Mouse (Mus musculus): ENCODE measurements around the gene Ppfibp1. TPM values are rescaled to one million over a fixed set of nuclear protein-coding genes. Genes with fewer than 3 reads are reported as not detected.

Gene Ppfibp1
- polyA plus RNA-seq (2011; ENCODE audit: insufficient read depth, insufficient read length, low replicate concordance, missing spikeins), result 9.3 and 15.5 TPM in 2 replicates

- H3K4me1 ChIP-seq (ENCODE audit: control insufficient read depth, insufficient read depth, low read length), result no peaks in the 10 kb centered on the region
- peak within 1 kb of the TSS; percentile 65; the same call in 1 of the 2 replicates for H3K27ac ChIP-seq (ENCODE audit: control insufficient read depth, insufficient read depth, low read depth, low read length, poor library complexity)
- TF ChIP-seq CTCF (IDR thresholded peaks at IDR 0.05; ENCODE audit: control insufficient read depth, insufficient read depth, low read length) (no peak), POLR2A (IDR thresholded peaks at IDR 0.05; ENCODE audit: borderline replicate concordance, control insufficient read depth, low read depth, low read length) (no peak)
- peak within 1 kb of the TSS; percentile 88 for H3K4me3 ChIP-seq (replicated peaks; ENCODE audit: control insufficient read depth, low read depth, low read length)
- under 1% methylated on average over 79 of the region's 80 CpGs for WGBS
Observed at GRCm38 (mm10) chr6:146887958-146888659, at the start of gene Ppfibp1. Ppfibp1 (plus strand) TSS chr6:146888487.

DNA sequence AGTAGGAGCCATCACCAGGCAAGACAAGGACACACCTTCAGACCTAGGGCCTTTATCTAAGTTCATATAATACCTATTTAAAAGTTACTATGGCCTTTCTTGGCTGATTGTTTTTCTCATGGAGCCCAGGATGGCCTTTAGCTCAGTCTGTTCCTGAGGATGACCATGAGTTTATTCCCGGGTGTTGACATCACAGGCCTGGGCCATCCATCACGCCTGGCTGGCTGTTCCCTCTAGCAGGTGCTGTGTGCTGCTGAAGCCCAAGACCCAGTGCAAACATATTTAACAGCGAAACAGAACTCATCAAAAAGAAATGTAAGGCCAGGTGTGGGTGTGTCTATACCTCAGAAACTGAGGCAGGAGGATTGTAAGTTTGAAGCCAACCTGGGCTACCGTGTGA, 49.4 kb upstream of the Ppfibp1 start:
- no peak overlapping the region for H3K4me3 ChIP-seq (replicated peaks; ENCODE audit: control insufficient read depth, low read depth, low read length)
- H3K27ac ChIP-seq (ENCODE audit: control insufficient read depth, insufficient read depth, low read depth, low read length, poor library complexity), result no peak overlapping the region
- 87% methylated on average over 4 of the region's 4 CpGs for WGBS
- H3K4me1 ChIP-seq (ENCODE audit: control insufficient read depth, insufficient read depth, low read length), result no peaks in the 10 kb centered on the region
- TF ChIP-seq POLR2A (IDR thresholded peaks at IDR 0.05; ENCODE audit: borderline replicate concordance, control insufficient read depth, low read depth, low read length) (no peak), CTCF (IDR thresholded peaks at IDR 0.05; ENCODE audit: control insufficient read depth, insufficient read depth, low read length) (no peak)

- no peak overlapping the region for H3K4me3 ChIP-seq (replicated peaks; ENCODE audit: control insufficient read depth, low read depth, low read length)
- WGBS, result 88% methylated on average over 6 of the region's 6 CpGs
- H3K4me1 ChIP-seq (ENCODE audit: control insufficient read depth, insufficient read depth, low read length), result no peaks in the 10 kb centered on the region
- no peak overlapping the region for H3K27ac ChIP-seq (ENCODE audit: control insufficient read depth, insufficient read depth, low read depth, low read length, poor library complexity)
- TF ChIP-seq POLR2A (IDR thresholded peaks at IDR 0.05; ENCODE audit: borderline replicate concordance, control insufficient read depth, low read depth, low read length) (no peak), CTCF (IDR thresholded peaks at IDR 0.05; ENCODE audit: control insufficient read depth, insufficient read depth, low read length) (no peak)
Observed at GRCm38 (mm10) chr6:146844867-146845266, 43.4 kb upstream of the Ppfibp1 start.

DNA sequence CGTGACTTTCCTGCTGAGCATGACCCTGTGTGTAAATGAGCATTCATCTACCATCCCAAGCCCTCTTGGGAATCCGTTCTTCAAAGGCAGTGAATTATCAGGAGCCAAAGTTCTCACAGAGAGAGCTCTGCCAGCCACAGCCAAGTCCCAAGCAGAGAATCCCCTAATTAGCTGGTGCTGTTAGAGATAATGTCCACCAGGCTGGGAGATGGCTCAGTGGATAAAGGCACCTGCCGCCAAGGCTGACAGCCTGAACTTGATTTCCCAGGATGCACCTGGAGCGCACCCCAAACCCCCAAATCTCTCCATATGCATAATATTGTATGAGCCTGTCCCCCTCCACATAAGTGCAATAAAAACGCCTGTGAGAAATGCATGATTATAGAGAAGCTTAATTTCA, 42.9 kb upstream of the Ppfibp1 start:
- TF ChIP-seq POLR2A (IDR thresholded peaks at IDR 0.05; ENCODE audit: borderline replicate concordance, control insufficient read depth, low read depth, low read length), result no peak
- TF ChIP-seq CTCF (IDR thresholded peaks at IDR 0.05; ENCODE audit: control insufficient read depth, insufficient read depth, low read length), result no peak
- no peaks in the 10 kb centered on the region for H3K4me1 ChIP-seq (ENCODE audit: control insufficient read depth, insufficient read depth, low read length)
- no peak overlapping the region for H3K4me3 ChIP-seq (replicated peaks; ENCODE audit: control insufficient read depth, low read depth, low read length)
- WGBS, result 71% methylated on average over 5 of the region's 5 CpGs
- no peak overlapping the region for H3K27ac ChIP-seq (ENCODE audit: control insufficient read depth, insufficient read depth, low read depth, low read length, poor library complexity)

DNA sequence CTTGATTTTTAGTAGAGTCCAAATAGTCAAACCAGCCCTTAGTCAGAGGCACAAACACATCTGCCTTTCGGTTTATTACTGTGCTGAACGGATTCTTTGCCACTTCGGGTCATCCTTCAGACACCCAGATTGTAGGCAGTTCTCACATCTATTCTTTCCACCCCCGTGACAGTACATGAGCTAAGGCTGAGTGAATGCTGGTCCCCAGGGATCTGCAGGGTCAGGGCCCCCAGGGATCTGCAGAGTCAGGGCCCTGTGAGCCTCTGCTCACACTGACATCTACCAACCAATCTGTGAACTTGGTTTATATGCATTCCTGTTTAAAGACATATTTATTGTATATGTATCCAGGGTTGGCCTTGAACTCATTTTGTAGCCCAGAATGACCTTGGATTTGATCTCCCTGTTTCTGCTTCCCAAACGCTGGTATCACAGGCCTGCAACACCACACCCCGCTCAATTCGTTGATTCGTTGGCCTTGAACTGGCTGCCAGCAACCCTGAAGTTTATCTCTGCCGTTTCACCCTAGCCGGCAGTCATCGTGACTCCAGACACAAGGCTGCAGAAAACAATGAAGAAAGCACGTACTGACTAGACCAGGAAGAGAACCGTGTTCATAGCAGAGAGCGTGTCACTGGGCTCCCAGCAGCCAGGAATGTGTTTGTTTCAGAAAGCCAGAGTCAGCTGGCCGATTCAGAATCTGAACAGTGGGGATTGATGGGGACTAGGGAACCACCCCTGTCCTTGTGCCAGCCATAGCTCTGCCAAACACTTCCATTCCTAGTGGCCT, 42.1 kb upstream of the Ppfibp1 start:
- Histone ChIP-seq H3K4me1 (ENCODE audit: control insufficient read depth, insufficient read depth, low read length) (no peaks in the 10 kb centered on the region), H3K27ac (ENCODE audit: control insufficient read depth, insufficient read depth, low read depth, low read length, poor library complexity) (no peak overlapping the region), H3K4me3 (replicated peaks; ENCODE audit: control insufficient read depth, low read depth, low read length) (no peak overlapping the region)
- 65% methylated on average over 15 of the region's 15 CpGs for WGBS
- TF ChIP-seq CTCF (IDR thresholded peaks at IDR 0.05; ENCODE audit: control insufficient read depth, insufficient read depth, low read length) (no peak), POLR2A (IDR thresholded peaks at IDR 0.05; ENCODE audit: borderline replicate concordance, control insufficient read depth, low read depth, low read length) (no peak)

DNA sequence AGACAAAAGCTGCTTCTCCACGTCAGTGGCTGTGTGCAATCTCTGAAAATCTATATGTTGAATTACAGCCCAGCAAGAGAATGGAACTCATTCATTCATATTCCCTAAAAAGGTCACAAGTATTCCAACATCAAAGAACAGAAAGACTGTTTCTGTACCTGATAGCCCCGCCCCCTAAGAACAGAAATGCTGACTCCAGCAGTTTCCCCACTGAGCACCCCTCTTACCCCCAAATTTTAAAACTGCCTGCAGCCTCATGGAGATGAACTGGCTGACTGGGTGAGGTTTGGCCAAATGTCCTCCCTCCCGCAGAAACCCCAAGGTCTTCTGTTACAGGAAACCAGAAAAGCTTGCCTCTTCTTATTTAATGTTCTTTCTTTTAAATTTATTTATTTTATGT, 40.9 kb upstream of the Ppfibp1 start:
- 72% methylated on average over 3 of the region's 3 CpGs for WGBS
- H3K4me3 ChIP-seq (replicated peaks; ENCODE audit: control insufficient read depth, low read depth, low read length), result no peak overlapping the region
- H3K4me1 ChIP-seq (ENCODE audit: control insufficient read depth, insufficient read depth, low read length), result no peaks in the 10 kb centered on the region
- TF ChIP-seq CTCF (IDR thresholded peaks at IDR 0.05; ENCODE audit: control insufficient read depth, insufficient read depth, low read length) (no peak), POLR2A (IDR thresholded peaks at IDR 0.05; ENCODE audit: borderline replicate concordance, control insufficient read depth, low read depth, low read length) (no peak)
- no peak overlapping the region for H3K27ac ChIP-seq (ENCODE audit: control insufficient read depth, insufficient read depth, low read depth, low read length, poor library complexity)

- Histone ChIP-seq H3K4me1 (ENCODE audit: control insufficient read depth, insufficient read depth, low read length) (no peaks in the 10 kb centered on the region), H3K4me3 (replicated peaks; ENCODE audit: control insufficient read depth, low read depth, low read length) (no peak overlapping the region), H3K27ac (ENCODE audit: control insufficient read depth, insufficient read depth, low read depth, low read length, poor library complexity) (no peak overlapping the region)
- no peak for TF ChIP-seq POLR2A (IDR thresholded peaks at IDR 0.05; ENCODE audit: borderline replicate concordance, control insufficient read depth, low read depth, low read length)
- WGBS, result 88% methylated on average over 3 of the region's 3 CpGs
Observed at GRCm38 (mm10) chr6:146848281-146848680, 40.0 kb upstream of the Ppfibp1 start.

DNA sequence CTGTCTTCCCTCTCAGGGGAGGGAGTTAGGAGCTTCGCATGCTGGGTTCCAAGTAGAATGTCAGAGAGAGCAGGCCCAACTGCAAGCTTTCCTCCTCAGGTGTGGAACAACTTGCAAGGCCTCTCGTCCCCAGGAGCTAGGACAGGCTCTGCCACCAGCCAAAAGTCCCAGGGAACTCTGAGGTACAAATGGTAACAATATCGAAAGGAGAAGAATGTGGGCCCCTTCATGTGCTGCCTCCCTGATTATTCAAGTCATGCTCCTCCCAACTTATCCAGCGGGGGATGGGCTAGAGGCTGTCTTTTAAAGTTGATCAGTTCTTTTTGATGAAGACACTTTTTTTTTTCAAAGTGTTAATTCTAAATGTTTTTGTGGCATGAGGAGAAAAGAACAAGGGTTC, 38.2 kb upstream of the Ppfibp1 start, which contains the start of gene Smco2:
Gene Smco2, plus strand, starts transcription at position 55 of the 400 bp plus-strand sequence.
- no peak within 1 kb of the TSS for H3K4me3 ChIP-seq (replicated peaks; ENCODE audit: control insufficient read depth, low read depth, low read length)
- no peak within 1 kb of the TSS for H3K27ac ChIP-seq (ENCODE audit: control insufficient read depth, insufficient read depth, low read depth, low read length, poor library complexity)
- no peaks in the 10 kb centered on the region; the same call in 1 of the 2 replicates for H3K4me1 ChIP-seq (ENCODE audit: control insufficient read depth, insufficient read depth, low read length)
- TF ChIP-seq POLR2A (IDR thresholded peaks at IDR 0.05; ENCODE audit: borderline replicate concordance, control insufficient read depth, low read depth, low read length) (no peak), CTCF (IDR thresholded peaks at IDR 0.05; ENCODE audit: control insufficient read depth, insufficient read depth, low read length) (no peak)
- 76% methylated on average over 4 of the region's 4 CpGs for WGBS
